Mouse (Mus musculus) cortical plate, adult 2 months (tissue): ENCODE measurements at regions not wholly inside any gene's neighbourhood (a gene's known extent, or its start where the extent isn't known, plus 50 kb on each side); places are given as distances from the start of the nearest gene placed in this dataset.

ENCODE experiments used
- CTCF ChIP-seq: fragments of 200-500 bp; IDR thresholded peaks from 2 replicates; pipeline ENCODE4 v1.5.1; 2011; ENCODE audit warnings: mild to moderate bottlenecking, control low read depth, low read length; ENCODE audit not compliant: insufficient read depth; ENCODE audit errors: extremely low read depth
- POLR2A ChIP-seq: fragments of 200-500 bp; IDR thresholded peaks from 2 replicates; pipeline ENCODE4 v1.6.1; 2011; ENCODE audit warnings: mild to moderate bottlenecking, low read length, control low read depth; ENCODE audit not compliant: insufficient read depth; ENCODE audit errors: extremely low read depth

- TF ChIP-seq CTCF (no peak), POLR2A (no peak)
Measured at GRCm38 (mm10) chr13:90643109-90643508, 262.0 kb downstream of the Atp6ap1l start.
